Mouse (Mus musculus) hindbrain, embryonic 12.5 days (tissue): ENCODE measurements around the gene Gm49380. TPM values are rescaled to one million over a fixed set of nuclear protein-coding genes. Genes with fewer than 3 reads are reported as not detected.

ENCODE experiments used
- ATAC-seq: fragments of 200-750 bp; cut with Nextera tagmentation; 2 replicates; pipeline ENCODE4 v1.8.0; 2017; ENCODE audit warnings: moderate TSS enrichment; ENCODE audit not compliant: low FRiP score
- H3K27ac ChIP-seq: fragments of 300-500 bp; sonication (generic); 2 replicates; pipeline ENCODE4 v1.5.1; 2016; ENCODE audit warnings: mild to moderate bottlenecking
- H3K27me3 ChIP-seq: fragments of 300-500 bp; sonication (generic); 2 replicates; pipeline ENCODE4 v1.6.1; 2016; ENCODE audit warnings: mild to moderate bottlenecking
- H3K36me3 ChIP-seq: fragments of 300-500 bp; sonication (generic); 2 replicates; pipeline ENCODE4 v1.6.1; 2016; ENCODE audit warnings: mild to moderate bottlenecking
- H3K4me1 ChIP-seq: fragments of 300-500 bp; sonication (generic); 2 replicates; pipeline ENCODE4 v1.6.1; 2016
- H3K4me2 ChIP-seq: fragments of 300-500 bp; sonication (generic); replicated peaks from 2 replicates; pipeline ENCODE4 v1.6.1; 2016; ENCODE audit warnings: mild to moderate bottlenecking
- H3K4me3 ChIP-seq: fragments of 300-500 bp; sonication (generic); 2 replicates; pipeline ENCODE4 v1.5.1; 2016; ENCODE audit warnings: mild to moderate bottlenecking
- H3K9ac ChIP-seq: fragments of 300-500 bp; sonication (generic); 2 replicates; pipeline ENCODE4 v1.6.1; 2016; ENCODE audit warnings: mild to moderate bottlenecking, moderate library complexity
- H3K9me3 ChIP-seq: fragments of 300-500 bp; sonication (generic); replicated peaks from 2 replicates; pipeline ENCODE4 v1.6.1; 2016; ENCODE audit warnings: mild to moderate bottlenecking
- WGBS: fragments of 180-500 bp; shearing (Covaris S2); methylation state at CpG from one replicate; pipeline ENCODE4 v1.1.7; 2016; 5-methylcytosine and 5-hydroxymethylcytosine counted together
- polyA plus RNA-seq: library from polyadenylated mRNA; unstranded; fragments of >200 nt; fragmentation: Nextera tagmentation; extraction: Ambion mirVana; gene quantifications from 2 replicates; pipeline ENCODE4 v1.2.1, GENCODE M21; 2016

Gene Gm49380
- polyA plus RNA-seq, 1 experiment from 2014 or later = 0.26 TPM

DNA sequence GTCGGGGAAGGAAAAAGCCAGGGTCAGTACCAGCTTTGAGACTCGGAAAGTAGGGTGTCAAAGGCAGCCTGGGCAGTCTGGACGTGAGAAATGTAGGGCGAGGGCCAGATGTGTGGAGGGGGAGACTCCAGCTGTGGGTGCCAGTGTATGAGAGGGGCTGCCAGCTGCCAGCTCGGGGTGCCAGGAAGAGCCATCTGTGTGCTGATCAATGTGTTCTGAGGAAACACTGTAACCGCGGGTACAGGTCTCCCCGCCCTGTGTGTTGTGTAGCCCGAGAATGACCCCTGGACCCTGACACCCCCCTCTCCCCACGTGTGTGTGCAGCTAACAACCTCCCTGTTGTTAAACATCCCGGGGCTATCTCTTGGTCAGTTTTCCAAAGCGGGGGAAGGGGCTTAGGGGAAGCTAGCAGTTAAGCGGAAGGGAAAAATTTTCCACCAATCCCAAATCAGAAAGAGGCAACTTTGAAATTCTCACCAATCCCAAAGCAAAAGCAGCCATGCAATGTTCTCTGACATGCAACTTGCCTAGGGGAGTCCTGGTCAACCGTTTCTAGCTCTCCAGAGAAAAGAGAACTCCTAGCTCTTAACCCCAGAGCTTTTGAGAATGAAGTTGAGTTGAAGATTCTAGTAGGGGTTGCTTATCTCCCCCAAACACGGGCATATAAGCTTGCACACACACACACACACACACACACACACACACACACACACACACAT, 45.9 kb downstream of the Gm49380 start:
- peak overlapping the region; percentile 47 for H3K4me3 ChIP-seq
- no peaks in the 10 kb centered on the region; the same call in 1 of the 2 replicates for H3K27me3 ChIP-seq
- H3K36me3 ChIP-seq = no peaks in the 10 kb centered on the region
- H3K27ac ChIP-seq = no peak overlapping the region
- no peaks in the 10 kb centered on the region for H3K9me3 ChIP-seq
- no peak for ATAC-seq
- WGBS = 8% methylated on average over 15 of the region's 15 CpGs
- H3K4me2 ChIP-seq = peak overlapping the region; percentile 88
- H3K4me1 ChIP-seq = peaks cover 32% of the 10 kb centered on the region
- H3K9ac ChIP-seq = peak overlapping the region; percentile 65

DNA sequence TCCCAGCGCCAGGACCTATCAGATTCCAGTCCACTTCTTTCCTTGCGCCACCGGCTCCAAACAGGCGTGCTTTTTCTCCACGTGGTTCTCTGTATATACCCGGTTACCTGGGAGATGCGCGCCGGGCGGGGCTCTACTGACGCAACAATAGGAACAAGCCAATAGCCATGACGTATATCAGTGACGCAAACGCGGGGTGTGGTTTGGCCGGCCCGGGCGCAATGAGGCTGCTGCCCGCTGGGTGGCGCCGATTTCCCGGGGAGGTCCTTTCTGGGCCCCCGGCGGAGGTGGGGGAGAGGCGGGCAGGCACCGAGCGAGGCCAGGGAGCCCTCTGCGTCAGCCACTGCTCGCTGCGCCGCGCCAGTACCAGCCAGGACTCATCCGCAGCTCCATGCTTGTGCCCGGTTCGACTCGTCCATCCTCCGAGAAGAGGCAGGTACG, 46.5 kb downstream of the Gm49380 start, which contains the start of gene Usp2:
Usp2 (plus strand) TSS at position 237 of the 441 bp plus-strand sequence.
- Histone ChIP-seq H3K36me3 (no peaks in the 10 kb centered on the region), H3K27me3 (no peaks in the 10 kb centered on the region; the same call in 1 of the 2 replicates), H3K4me1 (peaks cover 26% of the 10 kb centered on the region), H3K9ac (peak within 1 kb of the TSS; percentile 65), H3K4me2 (peak within 1 kb of the TSS; percentile 88), H3K27ac (no peak within 1 kb of the TSS), H3K9me3 (no peaks in the 10 kb centered on the region), H3K4me3 (peak within 1 kb of the TSS; percentile 47)
- ATAC-seq = peak; percentile 98
- under 1% methylated on average over 38 of the region's 38 CpGs for WGBS

DNA sequence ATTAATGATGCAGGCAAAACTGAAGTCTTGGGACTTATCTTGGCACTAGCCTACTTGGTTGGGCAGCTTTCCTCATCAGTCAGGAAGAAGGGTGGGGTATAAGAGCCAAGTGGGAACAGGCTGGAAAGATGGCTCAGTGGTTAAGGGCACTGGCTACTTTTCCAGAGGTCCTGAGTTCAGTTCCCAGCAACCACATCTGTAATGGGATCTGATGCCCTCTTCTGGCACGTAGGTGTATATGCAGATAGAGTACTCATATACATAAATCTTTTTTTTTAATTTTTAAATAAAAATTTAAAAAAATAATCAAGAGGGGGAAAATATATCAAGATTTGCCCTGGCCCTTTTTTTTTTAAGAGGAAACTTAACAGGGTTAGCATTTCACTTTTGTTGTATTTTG, 48.1 kb downstream of the Gm49380 start:
- no peak for ATAC-seq
- 27% methylated on average over 1 of the region's 1 CpGs for WGBS
- Histone ChIP-seq H3K4me3 (no peak overlapping the region), H3K9me3 (no peaks in the 10 kb centered on the region), H3K36me3 (no peaks in the 10 kb centered on the region), H3K4me2 (no peak overlapping the region), H3K4me1 (peaks cover 11% of the 10 kb centered on the region), H3K27ac (no peak overlapping the region), H3K27me3 (no peaks in the 10 kb centered on the region), H3K9ac (no peak overlapping the region)

DNA sequence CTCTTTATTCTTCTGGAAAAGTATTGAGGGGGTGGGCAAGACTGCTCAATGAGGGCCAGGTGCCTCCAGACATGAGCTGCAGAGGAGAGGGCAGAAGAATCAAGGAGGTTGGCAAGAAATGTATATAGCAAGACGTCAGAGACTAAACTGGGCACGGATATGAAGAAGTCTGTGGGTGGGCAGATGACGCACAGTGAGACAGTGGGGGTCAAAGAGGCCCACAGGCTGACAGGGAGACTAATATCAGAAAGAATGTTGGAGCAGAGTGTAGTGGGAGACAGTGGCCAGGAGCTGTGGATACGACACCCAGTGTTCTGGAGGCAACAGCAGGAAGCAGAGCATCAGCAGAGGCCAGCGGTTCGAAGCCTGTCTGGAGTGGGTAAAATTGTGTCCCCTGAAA, 54.7 kb downstream of the Gm49380 start:
- ATAC-seq = no peak
- WGBS = 88% methylated on average over 6 of the region's 6 CpGs
- H3K4me1 ChIP-seq = no peaks in the 10 kb centered on the region
- H3K36me3 ChIP-seq = no peaks in the 10 kb centered on the region
- H3K27ac ChIP-seq = no peak overlapping the region
- no peak overlapping the region for H3K4me2 ChIP-seq
- H3K9me3 ChIP-seq = 0 out of 2 replicates have a peak, but pooled peaks cover 5% of the 10 kb centered on the region
- no peak overlapping the region for H3K4me3 ChIP-seq
- no peaks in the 10 kb centered on the region for H3K27me3 ChIP-seq
- no peak overlapping the region for H3K9ac ChIP-seq

DNA sequence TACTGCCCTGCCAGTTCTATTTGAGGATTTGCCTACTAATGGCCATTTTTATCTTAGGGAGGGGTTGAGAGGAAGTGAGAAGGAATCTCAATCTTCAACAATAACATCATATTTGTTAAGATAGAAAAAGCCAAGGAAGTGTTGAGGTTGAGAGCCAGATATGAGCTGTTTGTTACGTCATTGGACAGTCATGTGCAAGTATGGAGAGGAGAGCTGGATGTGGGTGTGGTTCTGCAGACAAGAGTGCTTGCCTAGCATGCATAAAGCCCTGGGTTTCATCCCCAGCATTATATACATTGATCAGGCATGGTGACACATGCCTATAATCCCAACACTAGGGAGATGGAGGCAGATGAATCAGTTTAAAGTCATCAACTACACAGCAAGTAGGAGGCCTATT, 59.4 kb downstream of the Gm49380 start:
- 0 out of 2 replicates have a peak, but pooled peaks cover 2% of the 10 kb centered on the region for H3K27me3 ChIP-seq
- no peaks in the 10 kb centered on the region for H3K36me3 ChIP-seq
- 0 out of 2 replicates have a peak, but pooled peaks cover 5% of the 10 kb centered on the region for H3K9me3 ChIP-seq
- H3K4me1 ChIP-seq = no peaks in the 10 kb centered on the region
- no peak overlapping the region for H3K27ac ChIP-seq
- H3K4me3 ChIP-seq = no peak overlapping the region
- WGBS = 78% methylated on average over 1 of the region's 1 CpGs
- H3K4me2 ChIP-seq = no peak overlapping the region
- H3K9ac ChIP-seq = no peak overlapping the region
- ATAC-seq = no peak

DNA sequence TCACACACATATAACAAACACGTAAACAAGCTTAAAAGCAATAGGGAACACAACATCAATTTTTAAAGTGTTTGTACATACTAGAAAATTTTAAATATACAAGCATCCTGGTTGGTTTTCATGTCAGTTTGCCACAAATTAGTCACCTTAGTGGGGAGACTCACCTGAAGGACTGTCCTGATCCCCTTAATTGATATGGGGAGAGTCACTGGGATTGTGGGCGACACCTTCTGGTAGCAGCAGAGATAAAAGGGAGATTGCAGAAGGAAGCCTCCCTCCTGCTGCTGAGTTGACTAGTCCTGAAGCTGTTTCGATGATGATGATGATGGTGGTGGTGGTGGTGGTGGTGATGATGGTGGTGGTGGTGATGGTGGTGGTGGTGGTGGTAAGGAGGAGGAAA, 60.4 kb downstream of the Gm49380 start:
- H3K9me3 ChIP-seq = 0 out of 2 replicates have a peak, but pooled peaks cover 5% of the 10 kb centered on the region
- 0 out of 2 replicates have a peak, but pooled peaks cover 2% of the 10 kb centered on the region for H3K27me3 ChIP-seq
- no peak for ATAC-seq
- no peak overlapping the region for H3K4me2 ChIP-seq
- no peaks in the 10 kb centered on the region for H3K4me1 ChIP-seq
- H3K9ac ChIP-seq = no peak overlapping the region
- no peak overlapping the region for H3K4me3 ChIP-seq
- no peaks in the 10 kb centered on the region for H3K36me3 ChIP-seq
- WGBS = 63% methylated on average over 3 of the region's 3 CpGs
- no peak overlapping the region for H3K27ac ChIP-seq

DNA sequence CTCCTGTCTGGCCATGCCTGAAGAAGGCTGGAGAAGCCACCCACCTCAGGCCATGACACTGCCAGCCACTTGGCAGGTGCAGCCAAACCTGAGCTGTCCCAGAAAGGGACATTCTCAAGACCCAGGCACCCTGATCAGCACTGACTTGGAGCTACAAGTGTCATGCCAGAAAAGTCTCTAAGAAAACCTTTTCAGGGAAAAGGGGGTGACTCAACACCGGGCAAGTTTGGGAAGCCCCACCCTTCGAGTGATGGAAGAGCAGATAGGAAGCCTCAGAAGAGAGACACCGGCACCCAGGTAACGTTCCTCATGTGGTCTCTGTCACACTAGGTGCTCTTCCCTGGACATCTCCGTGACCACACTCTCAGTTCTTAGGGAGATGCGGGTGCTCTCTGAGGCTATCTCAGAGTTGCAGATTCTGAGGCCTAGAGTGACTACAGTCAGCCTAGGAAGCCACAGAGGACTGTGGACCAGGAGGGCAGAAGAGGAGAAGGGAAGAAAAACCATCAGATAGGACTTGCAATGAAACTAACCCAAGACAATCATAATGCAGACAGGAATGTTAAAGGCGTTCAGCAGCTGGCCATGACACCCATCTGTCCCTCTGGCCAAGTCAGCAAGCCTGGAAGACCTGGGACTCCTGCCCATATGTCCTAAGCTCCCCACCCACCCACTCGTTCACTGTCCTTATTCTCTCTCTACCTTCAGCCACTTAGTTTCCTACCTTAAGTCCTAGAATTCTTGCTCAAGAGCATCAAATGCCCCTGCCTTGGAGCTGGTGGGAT, 63.7 kb downstream of the Gm49380 start:
- no peak overlapping the region for H3K9ac ChIP-seq
- H3K4me3 ChIP-seq = no peak overlapping the region
- peaks cover 23% of the 10 kb centered on the region for H3K27me3 ChIP-seq
- ATAC-seq = no peak
- no peaks in the 10 kb centered on the region for H3K36me3 ChIP-seq
- no peaks in the 10 kb centered on the region for H3K4me1 ChIP-seq
- 93% methylated on average over 8 of the region's 8 CpGs for WGBS
- H3K27ac ChIP-seq = no peak overlapping the region
- no peak overlapping the region for H3K4me2 ChIP-seq
- no peaks in the 10 kb centered on the region for H3K9me3 ChIP-seq

DNA sequence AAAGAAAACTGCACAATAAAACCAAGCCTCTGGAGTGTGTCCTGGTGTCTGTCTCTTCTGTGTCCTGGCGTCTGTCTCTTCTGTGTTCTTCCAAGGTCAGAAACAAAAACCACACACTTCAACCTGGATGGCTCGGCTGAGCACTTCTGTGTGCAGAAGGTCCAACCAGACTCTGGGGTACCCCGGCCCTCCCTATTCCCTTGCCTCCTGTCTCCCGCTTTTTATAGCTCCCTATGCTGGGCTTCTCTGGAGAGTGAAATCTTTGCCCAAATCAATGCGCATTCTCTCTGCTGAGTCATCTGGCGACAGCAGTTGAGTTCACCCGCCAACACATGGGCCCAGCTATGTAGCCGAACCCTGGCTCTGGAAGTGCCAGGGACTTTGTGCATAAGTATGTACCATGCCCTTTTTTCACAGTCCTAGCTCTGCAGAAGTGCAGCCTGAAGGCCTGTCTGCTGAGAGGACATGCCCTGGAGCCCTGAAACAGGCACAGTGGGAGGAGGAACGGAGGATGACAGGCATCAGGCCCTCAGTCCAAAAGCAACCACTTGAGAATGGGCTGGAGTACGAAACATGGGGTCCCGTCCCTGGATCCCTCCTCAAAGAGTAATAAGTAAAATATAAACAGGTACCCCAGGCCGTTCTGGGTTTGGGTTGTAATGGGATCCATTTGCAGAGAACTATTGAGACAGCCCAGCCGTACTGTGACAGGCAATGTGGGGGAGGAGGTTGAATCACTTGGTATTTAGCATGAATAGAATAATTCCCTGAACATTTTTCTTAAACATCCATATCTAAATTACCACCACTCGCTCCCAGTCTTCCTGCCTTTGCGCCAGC, 64.5 kb downstream of the Gm49380 start:
- no peaks in the 10 kb centered on the region for H3K36me3 ChIP-seq
- H3K9ac ChIP-seq = no peak overlapping the region
- no peak overlapping the region for H3K4me3 ChIP-seq
- 76% methylated on average over 15 of the region's 15 CpGs for WGBS
- peaks cover 3% of the 10 kb centered on the region for H3K4me1 ChIP-seq
- peaks cover 31% of the 10 kb centered on the region for H3K27me3 ChIP-seq
- no peak overlapping the region for H3K27ac ChIP-seq
- H3K9me3 ChIP-seq = no peaks in the 10 kb centered on the region
- H3K4me2 ChIP-seq = no peak overlapping the region
- ATAC-seq = no peak

DNA sequence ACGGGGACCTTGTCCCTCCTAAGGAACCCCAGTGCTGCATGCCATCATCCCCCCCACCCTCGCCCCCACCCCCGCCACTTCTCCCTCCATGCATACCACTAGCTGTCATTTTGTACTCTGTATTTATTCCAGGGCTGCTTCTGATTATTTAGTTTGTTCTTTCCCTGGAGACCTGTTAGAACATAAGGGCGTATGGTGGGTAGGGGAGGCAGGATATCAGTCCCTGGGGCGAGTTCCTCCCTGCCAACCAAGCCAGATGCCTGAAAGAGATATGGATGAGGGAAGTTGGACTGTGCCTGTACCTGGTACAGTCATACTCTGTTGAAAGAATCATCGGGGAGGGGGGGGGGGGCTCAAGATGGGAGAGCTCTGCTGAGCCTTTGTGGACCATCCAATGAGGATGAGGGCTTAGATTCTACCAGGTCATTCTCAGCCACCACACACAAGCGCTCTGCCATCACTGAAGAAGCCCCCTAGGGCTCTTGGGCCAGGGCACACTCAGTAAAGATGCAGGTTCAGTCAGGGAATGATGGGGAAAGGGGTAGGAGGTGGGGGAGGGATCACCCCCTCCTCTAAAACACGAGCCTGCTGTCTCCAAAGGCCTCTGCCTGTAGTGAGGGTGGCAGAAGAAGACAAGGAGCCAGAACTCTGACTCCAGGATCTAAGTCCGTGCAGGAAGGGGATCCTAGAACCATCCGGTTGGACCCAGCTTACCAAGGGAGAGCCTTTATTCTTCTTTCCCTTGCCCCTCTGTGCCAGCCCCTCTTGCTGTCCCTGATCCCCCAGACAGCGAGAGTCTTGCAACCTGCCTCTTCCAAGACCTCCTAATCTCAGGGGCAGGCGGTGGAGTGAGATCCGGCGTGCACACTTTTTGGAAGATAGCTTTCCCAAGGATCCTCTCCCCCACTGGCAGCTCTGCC, 65.5 kb downstream of the Gm49380 start:
- Histone ChIP-seq H3K4me2 (no peak overlapping the region), H3K4me1 (peaks cover 12% of the 10 kb centered on the region), H3K4me3 (no peak overlapping the region), H3K9me3 (no peaks in the 10 kb centered on the region), H3K9ac (no peak overlapping the region), H3K27ac (no peak overlapping the region), H3K36me3 (no peaks in the 10 kb centered on the region), H3K27me3 (peaks cover 41% of the 10 kb centered on the region)
- WGBS = 72% methylated on average over 14 of the region's 14 CpGs
- no peak for ATAC-seq

DNA sequence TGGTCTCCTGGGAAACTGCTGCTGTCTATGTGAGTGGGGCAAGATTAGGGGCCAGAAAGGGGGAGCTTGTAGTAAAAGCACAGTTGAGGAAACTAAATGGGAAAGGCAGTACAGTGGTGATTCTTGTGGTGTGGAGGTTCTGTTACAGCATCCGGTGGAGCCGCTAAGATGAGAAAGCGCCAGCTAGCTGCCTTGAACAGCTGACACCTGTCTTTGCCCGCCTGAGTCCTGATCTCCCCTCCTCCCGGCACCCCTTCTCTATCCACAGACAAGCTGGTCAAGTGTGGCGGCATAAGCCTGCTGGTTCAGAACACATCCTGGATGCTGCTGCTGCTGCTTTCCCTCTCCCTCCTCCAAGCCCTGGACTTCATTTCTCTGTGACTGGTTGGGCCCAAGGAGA, 66.2 kb downstream of the Gm49380 start:
- Histone ChIP-seq H3K9ac (no peak overlapping the region), H3K4me3 (no peak overlapping the region), H3K27me3 (peaks cover 46% of the 10 kb centered on the region), H3K9me3 (no peaks in the 10 kb centered on the region), H3K36me3 (no peaks in the 10 kb centered on the region), H3K4me1 (peaks cover 15% of the 10 kb centered on the region), H3K4me2 (no peak overlapping the region), H3K27ac (no peak overlapping the region)
- ATAC-seq = no peak
- WGBS = 80% methylated on average over 6 of the region's 6 CpGs

DNA sequence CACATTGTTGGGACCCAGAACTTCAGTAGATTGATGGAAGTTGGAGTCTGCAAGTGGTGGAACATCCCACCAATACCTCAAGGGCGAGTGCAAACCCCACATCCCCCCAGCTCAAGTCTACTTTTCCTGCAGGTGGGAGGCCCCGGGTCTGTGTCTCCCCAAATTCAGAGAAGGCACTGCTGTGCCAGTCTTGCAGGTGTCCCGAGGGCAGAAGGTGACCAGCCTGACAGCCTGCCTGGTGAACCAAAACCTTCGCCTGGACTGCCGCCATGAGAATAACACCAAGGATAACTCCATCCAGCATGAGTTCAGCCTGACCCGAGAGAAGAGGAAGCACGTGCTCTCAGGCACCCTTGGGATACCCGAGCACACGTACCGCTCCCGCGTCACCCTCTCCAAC, 66.9 kb downstream of the Gm49380 start:
- H3K4me1 ChIP-seq = peaks cover 15% of the 10 kb centered on the region
- peaks cover 53% of the 10 kb centered on the region for H3K27me3 ChIP-seq
- H3K4me2 ChIP-seq = no peak overlapping the region
- H3K9ac ChIP-seq = no peak overlapping the region
- 89% methylated on average over 12 of the region's 12 CpGs for WGBS
- H3K27ac ChIP-seq = no peak overlapping the region
- H3K4me3 ChIP-seq = no peak overlapping the region
- H3K9me3 ChIP-seq = no peaks in the 10 kb centered on the region
- no peak for ATAC-seq
- H3K36me3 ChIP-seq = no peaks in the 10 kb centered on the region
